Mouse (Mus musculus): Measurements from ENCODE around the gene Psg27. TPM values are rescaled to one million over a fixed set of nuclear protein-coding genes. Genes with fewer than 3 reads are reported as not detected.
"Not testable (repeated sequence)": the region's sequence is repeated elsewhere in the genome, so short reads cannot be mapped to it uniquely, and the experiment has no call there.

Gene Psg27
- total RNA-seq (2022) = not detected

GRCm38 (mm10) chr7:18567205-18567604 lies at the start of gene Psg27:
Psg27 (minus strand) TSS chr7:18567305.
- no peak for DNase-seq

DNA sequence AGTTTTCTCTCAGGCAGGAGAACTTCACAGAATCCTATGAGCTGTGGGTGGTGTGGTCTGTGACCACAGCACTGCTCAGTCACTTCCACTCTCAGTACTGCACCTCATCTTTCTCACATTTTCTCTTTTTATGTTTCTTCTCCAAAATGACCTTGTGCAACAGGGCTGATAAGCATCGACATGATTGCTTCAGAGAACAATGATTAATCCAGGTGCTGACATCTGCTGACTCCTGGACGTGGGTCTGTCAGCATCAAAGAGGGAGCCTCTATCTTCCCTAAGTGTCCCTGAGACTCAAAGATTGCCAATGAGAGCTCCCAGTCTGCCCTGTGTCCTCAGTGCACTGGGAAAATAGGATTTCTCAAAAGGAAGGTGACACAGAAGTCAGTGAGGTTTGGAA lies 49.3 kb upstream of the Psg27 start, which contains the start of gene Psg23:
Gene Psg23, minus strand, starts transcription at position 101 of the 400 bp plus-strand sequence.
- DNase-seq = not testable (repeated sequence)

DNA sequence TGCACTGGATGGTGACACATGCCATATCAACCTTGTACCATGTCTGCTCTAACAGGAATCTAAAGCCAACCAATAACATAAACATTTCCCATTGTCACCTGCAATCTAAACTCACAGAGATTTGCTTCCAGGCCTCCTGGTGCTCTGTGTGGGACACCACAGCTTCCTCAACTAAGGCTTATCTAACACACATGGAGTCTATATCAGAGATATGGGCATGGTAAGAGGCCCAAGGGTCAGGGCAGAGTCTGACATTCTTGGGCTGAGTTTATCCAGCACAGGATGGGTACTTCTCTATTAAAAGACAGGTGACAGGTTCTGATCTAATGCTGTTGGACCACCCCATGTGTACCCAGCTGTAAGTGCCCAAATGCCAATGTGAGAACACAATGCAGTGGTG lies 7.3 kb downstream of the Psg27 start:
- no peak for DNase-seq

GRCm38 (mm10) chr7:18555751-18556150 lies 11.4 kb downstream of the Psg27 start:
- DNase-seq = not testable (repeated sequence)

DNA sequence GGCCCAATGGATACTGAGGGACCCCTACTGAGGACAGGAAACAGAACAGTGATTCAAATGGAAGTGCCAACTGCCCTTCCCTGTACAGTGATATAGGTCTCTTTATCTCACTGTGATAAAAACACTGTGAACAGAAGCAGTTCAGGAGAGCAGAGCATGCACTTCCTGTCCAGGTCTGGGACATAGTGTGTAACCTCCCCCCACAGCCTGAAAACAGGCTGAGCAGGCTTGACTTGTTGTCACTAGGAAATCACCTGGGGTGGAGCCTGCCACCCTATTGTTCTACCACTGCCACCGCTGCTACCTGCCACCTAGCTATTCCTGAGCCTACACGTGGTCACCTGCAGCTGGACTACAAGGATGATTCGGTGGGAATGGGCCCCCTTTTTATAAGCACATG lies 33.7 kb downstream of the Psg27 start:
- no peak for DNase-seq

GRCm38 (mm10) chr7:18532169-18532568 lies 34.9 kb downstream of the Psg27 start, which contains the start of gene Psg25:
Psg25 (minus strand) TSS chr7:18532269.
- no peak for DNase-seq

DNA sequence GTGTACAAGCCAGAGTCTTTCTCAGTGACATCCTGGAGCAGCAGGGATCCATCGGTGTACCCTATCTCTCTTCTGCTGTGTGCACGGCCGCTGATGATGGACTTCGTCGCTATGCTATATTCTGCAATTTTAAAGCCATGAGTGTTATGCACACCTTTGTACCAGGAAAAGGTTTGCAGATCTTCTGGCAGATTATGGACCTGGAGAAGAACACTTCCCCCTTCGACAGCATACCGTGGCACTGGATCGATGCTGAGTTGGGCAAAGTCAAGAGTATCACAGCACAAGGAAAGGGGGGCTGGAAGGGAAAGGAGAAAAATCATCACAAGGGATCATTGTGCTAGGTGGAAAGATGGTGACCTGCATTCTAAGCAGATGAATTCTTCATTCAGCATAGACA lies 42.4 kb downstream of the Psg27 start:
- no peak for DNase-seq

GRCm38 (mm10) chr7:18512848-18513247 lies 54.3 kb downstream of the Psg27 start:
- not testable (repeated sequence) for DNase-seq

GRCm38 (mm10) chr7:18512417-18512816 lies 54.7 kb downstream of the Psg27 start:
- not testable (repeated sequence) for DNase-seq

- DNase-seq = no peak
Measured at GRCm38 (mm10) chr7:18511479-18511878, 55.6 kb downstream of the Psg27 start.

Other genes with a start within 250 kb of the Psg27 start
- gene Psg18, start 212.3 kb downstream of the Psg27 start, total RNA-seq (2022) = not detected
- not detected for gene Psg28, start 135.3 kb downstream of the Psg27 start, total RNA-seq (2022)
- gene Psg26, start 83.1 kb downstream of the Psg27 start, total RNA-seq (2022) = not detected
- not detected for gene Psg25, start 35.0 kb downstream of the Psg27 start, total RNA-seq (2022)
- not detected for gene Psg23, start 49.2 kb upstream of the Psg27 start, total RNA-seq (2022)
- gene Psg21, start 89.4 kb upstream of the Psg27 start, total RNA-seq (2022) = not detected
- not detected for gene Psg20, start 118.9 kb upstream of the Psg27 start, total RNA-seq (2022)
- not detected for gene Psg22, start 150.8 kb upstream of the Psg27 start, total RNA-seq (2022)
- not detected for gene Psg19, start 231.2 kb upstream of the Psg27 start, total RNA-seq (2022)